In the genomic region with DNA sequence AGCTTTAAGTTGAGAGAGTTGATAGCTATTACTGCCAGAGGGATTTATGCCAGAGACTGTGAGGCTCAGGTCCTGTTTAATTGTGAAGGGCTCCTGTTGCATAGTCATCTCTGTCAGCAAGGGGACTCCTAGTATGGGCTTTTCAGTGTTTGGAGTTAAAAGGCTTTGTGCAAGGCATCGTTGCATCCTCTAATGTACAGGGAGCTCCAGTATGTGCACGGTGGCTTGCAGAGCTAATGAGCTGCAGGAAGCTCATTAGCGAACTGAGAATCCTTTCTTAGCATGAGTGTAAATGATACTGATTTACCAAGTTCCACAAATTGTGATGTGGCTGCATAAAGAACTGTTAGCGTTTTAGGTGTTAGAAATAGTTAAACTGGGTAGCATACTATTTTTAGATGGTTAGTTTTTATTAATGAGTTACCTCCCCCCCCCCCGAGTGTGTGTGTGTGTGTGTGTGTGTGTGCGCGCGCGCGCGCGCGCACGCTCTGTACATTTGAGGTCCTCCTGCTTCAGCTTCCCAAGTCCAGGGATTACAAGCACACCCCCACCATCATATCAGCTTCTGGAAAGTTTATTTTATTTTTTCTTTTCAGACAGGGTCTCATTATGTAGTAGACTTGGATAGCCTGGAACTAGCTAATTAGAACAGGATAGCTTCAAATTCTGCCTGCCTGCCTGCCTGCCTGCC, we compare ENCODE assay signal across 15 mouse cellular contexts.
"Had no signal": no experiment of that assay in that cellular context is flagged by ENCODE, and none has a peak within 500 bp of the region (broad histone marks: within the 10 kb centered on the region; RNA-seq: fewer than 3 reads in every experiment).

No protein-coding gene starts in this region.

- H3K4me2 ChIP-seq: limb, embryonic 15.5 days; liver, embryonic 12.5 days; lung, embryonic 14.5 days; midbrain, embryonic 12.5 days had no signal

- H3K27me3 ChIP-seq: limb, embryonic 15.5 days; liver, embryonic 12.5 days; midbrain, embryonic 12.5 days had no signal

- H3K27ac ChIP-seq: kidney, postnatal 0 days; limb, embryonic 15.5 days; liver, embryonic 12.5 days; midbrain, embryonic 12.5 days had no signal

- H3K4me1 ChIP-seq: limb, embryonic 15.5 days; liver, embryonic 12.5 days; midbrain, embryonic 12.5 days had no signal

- H3K9ac ChIP-seq: limb, embryonic 15.5 days; liver, embryonic 12.5 days; lung, embryonic 14.5 days; midbrain, embryonic 12.5 days had no signal

- ATAC-seq: liver, embryonic 12.5 days; midbrain, embryonic 16.5 days had no signal

- DNase-seq: kidney, postnatal 36 days; layer of hippocampus, adult 9-11 months; layer of hippocampus, postnatal 36 days; lung, embryonic 14.5 days; lung, postnatal 10 days; lung, postnatal 4 days; right cerebral cortex, postnatal 4 days; spleen, adult 18-20 months; thymus, adult 18-20 months; thymus, postnatal 14 days had no signal

- H3K4me3 ChIP-seq: limb, embryonic 15.5 days; liver, embryonic 12.5 days; midbrain, embryonic 12.5 days had no signal

- H3K9me3 ChIP-seq: limb, embryonic 15.5 days; liver, embryonic 12.5 days; midbrain, embryonic 12.5 days had no signal
